Mouse (Mus musculus) bone marrow macrophage, adult 2 months (primary cell): ENCODE results near the gene Aebp1.

Experiments
- CTCF ChIP-seq: IDR thresholded peaks from 2 replicates; pipeline ENCODE4 v1.5.1; 2012; ENCODE audit warnings: low read depth, mild to moderate bottlenecking, low read length, moderate library complexity
- POLR2A ChIP-seq: IDR thresholded peaks from 2 replicates; pipeline ENCODE4 v1.6.1; 2012; ENCODE audit warnings: mild to moderate bottlenecking, low read depth, low read length, borderline replicate concordance

- TF ChIP-seq POLR2A, result no peak
- no peak for TF ChIP-seq CTCF
Observed at GRCm38 (mm10) chr11:5859883-5860550, 1.7 kb upstream of the Aebp1 start.
